Comparison of ENCODE assay signal across 11 mouse cellular contexts in genomic region chr5:14088100-14088499, GRCm38 (mm10).
A peak's percentile ranks its signal among the peaks of the same experiment; 100 is the strongest.
DNase-seq lines count a peak whose midpoint lies in the region; ATAC-seq lines count a peak whose summit lies in the region.
"Had no signal": no experiment of that assay in that cellular context is flagged by ENCODE, and none has a peak within 500 bp of the region (broad histone marks: within the 10 kb centered on the region; RNA-seq: fewer than 3 reads in every experiment).

No protein-coding gene starts in this region.

- H3K4me3 ChIP-seq in embryonic facial prominence, embryonic 13.5 days: no peak overlapping the region
- H3K4me3 ChIP-seq in embryonic facial prominence, embryonic 10.5 days: no peak overlapping the region
- H3K4me3 ChIP-seq in lung, embryonic 16.5 days (ENCODE audit: low read length): no peak overlapping the region
- H3K4me3 ChIP-seq: kidney, embryonic 15.5 days; liver, embryonic 13.5 days; stomach, embryonic 15.5 days had no signal

- H3K4me2 ChIP-seq in embryonic facial prominence, embryonic 13.5 days: no peak overlapping the region
- no peak overlapping the region for H3K4me2 ChIP-seq in lung, embryonic 16.5 days (ENCODE audit: low read depth, low read length)
- H3K4me2 ChIP-seq: kidney, embryonic 15.5 days; liver, embryonic 13.5 days; stomach, embryonic 15.5 days had no signal

- no peaks in the 10 kb centered on the region for H3K36me3 ChIP-seq in embryonic facial prominence, embryonic 13.5 days
- no peaks in the 10 kb centered on the region for H3K36me3 ChIP-seq in embryonic facial prominence, embryonic 10.5 days (replicated peaks)
- no peaks in the 10 kb centered on the region for H3K36me3 ChIP-seq in lung, embryonic 16.5 days (ENCODE audit: control insufficient read depth, insufficient read depth, low read length)
- H3K36me3 ChIP-seq: kidney, embryonic 15.5 days; liver, embryonic 13.5 days; stomach, embryonic 15.5 days had no signal

- no peak for DNase-seq in embryonic facial prominence, embryonic 10.5 days (ENCODE audit: low spot score)
- DNase-seq in lung, postnatal 4 days: no peak
- peak; percentile 8 to 55 for DNase-seq in layer of hippocampus, postnatal 14 days (ENCODE audit: low spot score in 2 of 2)
- DNase-seq in right cerebral cortex, postnatal 25 days: peak; percentile 14
- DNase-seq in thymus, postnatal 0 days (ENCODE audit: low spot score): no peak
- DNase-seq: liver, embryonic 13.5 days had no signal

- 0 out of 2 replicates have a peak overlapping the region, but pooled peaks have one; percentile 48 for H3K27ac ChIP-seq in embryonic facial prominence, embryonic 13.5 days
- no peak overlapping the region for H3K27ac ChIP-seq in embryonic facial prominence, embryonic 10.5 days (replicated peaks)
- peak overlapping the region; percentile 65 for H3K27ac ChIP-seq in lung, embryonic 16.5 days (ENCODE audit: low read length)
- H3K27ac ChIP-seq: kidney, embryonic 15.5 days; liver, embryonic 13.5 days; stomach, embryonic 15.5 days had no signal

- H3K9ac ChIP-seq in embryonic facial prominence, embryonic 13.5 days: no peak overlapping the region
- no peak overlapping the region for H3K9ac ChIP-seq in lung, embryonic 16.5 days (ENCODE audit: low read length)
- H3K9ac ChIP-seq: kidney, embryonic 15.5 days; liver, embryonic 13.5 days; stomach, embryonic 15.5 days had no signal

- WGBS in embryonic facial prominence, embryonic 13.5 days: 74% methylated on average over 2 of the region's 2 CpGs
- WGBS in embryonic facial prominence, embryonic 10.5 days: 88% methylated on average over 2 of the region's 2 CpGs
- WGBS in lung, embryonic 16.5 days: 23% methylated on average over 2 of the region's 2 CpGs

- ATAC-seq in embryonic facial prominence, embryonic 13.5 days (ENCODE audit: insufficient number of reproducible peaks, insufficient read depth, low FRiP score, low TSS enrichment, low read depth): no peak
- ATAC-seq in lung, embryonic 16.5 days (ENCODE audit: low read depth): peak; percentile 78
- ATAC-seq in inflammation-experienced regulatory T-cells, adult 6 months: no peak

- H3K4me1 ChIP-seq in embryonic facial prominence, embryonic 13.5 days: peaks cover 11% of the 10 kb centered on the region
- H3K4me1 ChIP-seq in embryonic facial prominence, embryonic 10.5 days: peaks cover 9% of the 10 kb centered on the region
- peaks cover 8% of the 10 kb centered on the region; the same call in 1 of the 2 replicates for H3K4me1 ChIP-seq in lung, embryonic 16.5 days (replicated peaks; ENCODE audit: control insufficient read depth, insufficient read depth, low read length)
- H3K4me1 ChIP-seq: liver, embryonic 13.5 days; stomach, embryonic 15.5 days had no signal

- no peaks in the 10 kb centered on the region for H3K9me3 ChIP-seq in embryonic facial prominence, embryonic 13.5 days
- no peaks in the 10 kb centered on the region for H3K9me3 ChIP-seq in embryonic facial prominence, embryonic 10.5 days
- H3K9me3 ChIP-seq in lung, embryonic 16.5 days (ENCODE audit: control insufficient read depth, low read length): no peaks in the 10 kb centered on the region
- H3K9me3 ChIP-seq: kidney, embryonic 15.5 days; liver, embryonic 13.5 days; stomach, embryonic 15.5 days had no signal

- no peaks in the 10 kb centered on the region for H3K27me3 ChIP-seq in embryonic facial prominence, embryonic 13.5 days
- H3K27me3 ChIP-seq in embryonic facial prominence, embryonic 10.5 days (replicated peaks; ENCODE audit: low read depth, poor library complexity, severe bottlenecking): no peaks in the 10 kb centered on the region
- no peaks in the 10 kb centered on the region for H3K27me3 ChIP-seq in lung, embryonic 16.5 days (ENCODE audit: control insufficient read depth, insufficient read depth, low read depth, low read length)
- H3K27me3 ChIP-seq: kidney, embryonic 15.5 days; liver, embryonic 13.5 days; stomach, embryonic 15.5 days had no signal

Comparison
In these comparisons a context has a peak if more than half of its experiments do, and no peak if none do; other contexts are left out.
1. DNase-seq: peak in layer of hippocampus, postnatal 14 days (2 of 2) and right cerebral cortex, postnatal 25 days (single experiment); none in embryonic facial prominence, embryonic 10.5 days (single experiment), lung, postnatal 4 days (0 of 2) and thymus, postnatal 0 days (single experiment).